Mouse (Mus musculus) mesoderm, embryonic 11.5 days (tissue): ENCODE measurements around the gene Pdgfa.

Experiments used
- DNase-seq: peaks from one replicate; pipeline ENCODE4 v3.0.0-alpha.2; 2012; ENCODE audit warnings: low read depth, low spot score

The Pdgfa gene

DNA sequence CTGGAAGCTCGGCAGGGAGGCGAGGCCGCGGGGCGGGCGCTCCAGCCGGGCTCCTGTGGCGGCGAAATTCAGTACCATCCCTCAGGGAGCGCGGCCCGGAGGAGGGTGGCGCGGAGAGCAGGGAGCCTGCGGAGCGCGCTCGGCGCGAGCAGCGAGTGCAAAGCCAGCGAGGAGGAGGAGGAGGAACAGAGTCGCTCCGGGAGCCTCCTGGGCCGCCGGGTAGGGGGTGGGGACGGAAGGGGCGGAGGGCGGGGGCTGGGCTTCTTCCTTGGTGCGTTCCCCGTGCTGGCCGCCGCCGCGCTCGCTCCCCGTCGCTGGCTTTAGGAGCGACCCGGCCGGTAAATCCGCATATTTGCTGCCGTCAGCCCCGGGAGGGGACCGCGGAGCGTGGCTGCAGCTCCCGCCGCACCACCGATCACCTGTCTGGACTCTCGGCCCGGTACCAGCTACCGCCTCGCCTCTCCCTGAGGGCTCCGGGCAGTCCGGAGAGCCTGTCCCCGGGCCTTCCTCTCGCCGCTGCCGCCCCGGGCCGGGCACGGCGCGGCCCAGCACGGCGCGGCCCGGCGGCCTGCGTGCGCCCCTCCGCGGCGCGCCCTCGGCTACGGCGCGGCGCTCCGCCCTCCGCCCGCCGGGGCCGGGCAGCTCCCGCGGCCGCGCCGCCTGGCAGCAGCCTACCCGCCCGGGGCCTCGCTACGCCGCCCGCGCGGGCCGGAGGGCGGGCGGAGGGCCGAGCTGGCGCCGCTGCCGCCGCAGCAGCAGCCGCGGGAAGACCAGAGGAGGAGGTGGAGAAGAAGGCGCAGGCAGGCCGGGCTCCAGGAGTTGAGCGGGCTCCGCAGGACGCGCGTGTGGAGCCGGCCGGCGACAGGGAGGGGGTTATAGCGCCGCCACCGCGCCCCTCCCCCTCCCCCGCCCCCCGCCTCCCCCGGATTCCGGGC, 2.1 kb downstream of the Pdgfa start:
- peak; percentile 70 for DNase-seq

DNA sequence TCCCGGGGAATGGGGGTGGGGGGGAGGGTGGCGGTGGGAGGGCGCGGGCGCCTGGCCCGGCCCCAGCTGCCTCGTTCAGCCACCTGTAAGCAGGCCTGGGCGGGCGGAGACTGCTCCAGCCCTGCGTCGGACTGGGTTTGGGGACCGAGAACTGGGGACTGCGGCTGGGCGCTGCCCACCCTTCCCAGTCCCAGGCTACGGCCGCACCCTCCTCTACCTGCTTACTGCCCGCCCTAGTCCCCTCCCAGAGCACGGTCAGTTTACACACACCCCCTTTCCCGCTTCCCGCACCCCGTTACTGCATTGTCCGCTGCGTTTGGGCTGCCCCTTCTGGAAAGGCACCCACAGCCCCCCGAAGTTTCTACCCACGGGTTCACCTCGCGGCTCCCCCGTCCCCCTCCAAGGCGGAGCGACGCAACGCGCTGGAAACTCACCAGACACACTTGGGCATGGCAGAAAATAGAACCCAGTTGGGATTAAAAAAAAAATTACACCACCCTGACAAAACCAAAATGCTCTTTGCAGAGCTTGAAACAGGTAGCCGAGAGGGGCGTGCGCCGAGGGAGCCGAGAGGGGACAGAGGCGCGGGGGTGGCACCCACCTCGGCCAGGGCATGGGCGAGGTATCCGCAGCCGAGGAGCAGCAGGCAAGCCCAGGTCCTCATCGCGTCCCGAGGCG, 2.9 kb downstream of the Pdgfa start:
- DNase-seq = no peak

DNA sequence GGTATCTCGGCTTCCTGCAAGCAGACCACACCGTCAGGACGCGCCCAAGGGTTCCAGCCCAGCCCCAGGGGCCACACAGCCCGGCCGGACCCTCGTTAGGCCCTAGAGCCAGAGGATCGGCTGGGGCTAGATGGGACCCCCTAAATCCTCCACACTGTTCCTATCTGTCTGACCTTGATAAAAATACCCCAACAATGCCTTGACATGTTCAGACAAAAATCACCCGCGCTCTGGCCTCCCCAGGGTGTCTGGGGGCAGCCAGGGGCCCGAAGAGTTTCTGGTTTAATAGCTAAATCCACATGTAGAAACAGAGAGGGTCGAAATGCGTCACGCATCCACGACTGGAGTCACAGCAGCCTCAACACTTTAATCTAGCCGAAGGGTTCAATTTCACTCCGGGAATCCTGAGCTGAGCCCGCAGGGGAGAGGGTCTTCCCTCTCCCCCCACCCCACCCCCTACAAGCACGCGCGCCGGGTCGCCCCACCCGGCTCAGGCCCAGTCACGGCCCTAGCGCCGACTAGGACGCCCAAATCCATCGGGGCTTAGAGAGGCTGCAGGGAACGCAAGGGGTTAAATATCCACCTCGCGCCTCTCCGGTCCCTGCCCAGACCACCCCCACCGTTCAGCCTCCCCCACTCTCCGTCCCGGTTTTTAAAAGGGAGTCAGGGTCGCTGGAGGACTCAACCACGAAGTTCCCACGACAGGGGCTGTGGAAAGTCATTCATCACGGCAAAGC, 3.6 kb downstream of the Pdgfa start:
- DNase-seq = peak; percentile 39

DNA sequence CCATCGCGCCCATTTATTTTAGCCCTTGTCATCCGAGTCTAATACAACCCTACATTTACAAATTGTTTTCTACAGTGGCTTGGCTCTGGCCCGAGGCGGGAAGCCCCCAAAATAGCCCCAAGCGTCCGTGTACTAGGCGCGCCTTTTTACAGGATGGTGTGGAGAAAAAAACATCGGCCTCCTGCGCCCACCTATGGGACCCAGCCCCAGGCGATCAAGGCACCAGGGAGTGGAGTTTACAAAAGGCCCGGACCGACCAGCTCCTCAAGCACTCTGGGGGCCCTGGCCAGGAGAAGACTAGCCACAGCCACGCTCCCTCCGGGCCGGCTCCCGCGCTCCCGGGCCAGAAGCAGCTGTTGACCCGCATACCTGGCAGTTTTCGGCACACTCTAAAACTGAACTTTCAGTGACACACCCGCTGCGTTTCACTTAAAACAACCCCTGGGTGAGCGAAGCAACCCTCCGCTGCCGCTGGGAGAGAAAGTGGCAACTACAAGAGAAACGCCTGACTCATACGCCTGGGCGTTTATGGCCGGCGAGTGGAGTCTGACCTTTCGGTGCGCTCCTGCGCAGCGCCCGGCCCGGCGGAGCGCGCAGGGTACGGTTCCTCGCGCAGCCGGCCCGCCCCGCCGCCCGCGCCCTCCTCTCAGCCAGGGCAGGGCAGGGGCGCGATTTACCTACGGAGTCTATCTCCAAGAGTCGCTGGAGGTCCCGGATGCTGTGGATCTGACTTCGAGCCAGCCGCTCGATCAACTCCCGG, 4.4 kb downstream of the Pdgfa start:
- peak; percentile 25 for DNase-seq

- DNase-seq = no peak
These were observed 5.4 kb downstream of the Pdgfa start for GRCm38 (mm10) chr5:138991734-138992133.

- no peak for DNase-seq
These were observed 6.3 kb downstream of the Pdgfa start for GRCm38 (mm10) chr5:138990659-138991380.

- DNase-seq = no peak
These were observed 7.6 kb downstream of the Pdgfa start for GRCm38 (mm10) chr5:138989567-138989966.

DNA sequence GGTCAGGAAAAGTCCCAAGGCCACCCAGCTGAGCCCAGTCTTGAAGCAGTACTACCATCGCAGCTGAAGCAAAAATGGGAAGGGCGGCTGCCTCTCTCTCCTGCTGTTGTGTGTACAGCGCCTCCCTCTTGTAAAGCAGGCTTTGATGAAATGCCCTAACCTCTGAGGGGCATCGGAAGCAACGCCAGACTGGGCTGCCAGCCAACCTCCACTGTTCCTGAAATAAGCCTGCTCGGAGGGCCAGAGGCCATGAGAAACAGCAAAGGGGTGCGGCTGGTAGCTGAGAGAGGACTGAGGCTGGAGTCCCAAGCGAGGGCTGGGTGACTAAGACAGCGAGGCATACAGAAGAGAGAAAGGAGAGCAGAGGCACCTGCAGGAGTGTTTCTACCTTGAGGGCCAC, 8.4 kb downstream of the Pdgfa start:
- no peak for DNase-seq

DNA sequence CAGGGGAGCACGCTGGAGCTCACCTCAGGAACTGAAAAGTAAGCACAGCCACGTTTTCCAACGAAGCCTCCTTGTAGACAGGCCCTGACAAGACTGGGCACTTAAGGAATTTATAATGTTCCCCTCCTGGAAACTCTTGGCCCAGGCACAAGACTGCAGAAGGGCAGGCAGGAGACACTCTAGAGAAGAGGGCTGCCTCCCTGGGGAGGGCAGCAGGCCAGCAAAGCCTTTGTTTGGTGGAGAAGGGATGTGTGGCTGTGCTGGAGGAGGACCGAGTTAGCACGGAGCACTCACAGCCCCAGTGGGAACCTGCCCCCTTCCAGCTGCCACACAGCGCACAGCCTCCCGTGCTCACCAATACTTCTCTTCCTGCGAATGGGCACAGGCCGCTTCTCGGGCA, 9.2 kb downstream of the Pdgfa start:
- DNase-seq = no peak

GRCm38 (mm10) chr5:138981921-138982320, 15.2 kb downstream of the Pdgfa start:
- no peak for DNase-seq

- DNase-seq = no peak
These were observed 16.6 kb downstream of the Pdgfa start for GRCm38 (mm10) chr5:138980608-138981007.

GRCm38 (mm10) chr5:138979840-138980239, 17.3 kb downstream of the Pdgfa start:
- no peak for DNase-seq

- no peak for DNase-seq
These were observed 19.4 kb downstream of the Pdgfa start for GRCm38 (mm10) chr5:138977759-138978158.

DNA sequence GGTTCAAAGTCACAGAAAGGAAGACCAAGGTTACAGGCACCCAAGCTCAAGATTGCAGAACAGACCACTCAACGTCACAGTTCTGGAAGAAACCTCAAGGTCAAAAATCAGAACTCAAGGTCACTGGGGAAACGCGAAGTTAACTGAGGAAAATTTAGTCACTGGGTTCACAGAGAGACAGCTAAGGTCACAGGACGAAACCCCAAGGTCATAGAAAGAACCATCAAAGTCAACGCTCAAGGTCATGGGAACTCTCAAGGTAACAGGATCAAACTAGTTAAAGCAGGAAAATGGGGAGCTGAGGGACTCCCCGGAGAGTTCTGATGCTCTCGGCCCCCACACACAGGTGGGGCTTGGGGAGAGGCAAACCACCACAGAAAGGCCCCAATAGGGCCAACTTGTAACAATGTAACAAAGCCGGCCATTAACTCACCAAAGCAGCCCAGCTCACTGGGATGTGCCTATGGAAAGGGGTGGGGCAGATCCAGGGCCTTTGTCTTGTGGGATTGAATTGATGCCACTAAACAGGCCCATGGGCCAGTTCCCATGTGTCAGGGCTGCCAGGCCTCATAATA, 22.2 kb downstream of the Pdgfa start:
- DNase-seq = no peak

GRCm38 (mm10) chr5:138973480-138973879, 23.7 kb downstream of the Pdgfa start:
- DNase-seq = no peak

DNA sequence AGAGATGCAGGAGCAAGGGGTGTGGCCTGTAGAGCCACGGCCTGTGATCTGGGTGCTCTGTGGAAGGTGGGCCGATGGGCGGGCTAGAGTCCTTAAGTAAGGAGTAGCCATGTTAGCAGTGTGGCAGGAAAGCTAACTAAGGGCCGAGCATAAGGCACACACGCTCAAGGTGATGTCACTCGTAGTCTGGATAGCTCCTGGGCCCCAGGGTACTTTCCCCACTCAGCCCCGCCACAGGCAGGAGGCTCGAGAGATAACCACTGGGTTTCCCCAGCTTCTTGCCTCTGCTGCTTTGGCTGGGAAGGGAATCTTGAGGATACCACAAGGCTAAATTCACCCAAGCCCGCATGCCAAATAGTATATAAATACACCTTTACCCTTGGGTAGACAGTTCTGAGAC, 25.8 kb downstream of the Pdgfa start:
- DNase-seq = no peak

GRCm38 (mm10) chr5:138970056-138970490, 27.1 kb downstream of the Pdgfa start:
- no peak for DNase-seq

GRCm38 (mm10) chr5:138966033-138966724, 31.0 kb downstream of the Pdgfa start:
- DNase-seq = no peak

DNA sequence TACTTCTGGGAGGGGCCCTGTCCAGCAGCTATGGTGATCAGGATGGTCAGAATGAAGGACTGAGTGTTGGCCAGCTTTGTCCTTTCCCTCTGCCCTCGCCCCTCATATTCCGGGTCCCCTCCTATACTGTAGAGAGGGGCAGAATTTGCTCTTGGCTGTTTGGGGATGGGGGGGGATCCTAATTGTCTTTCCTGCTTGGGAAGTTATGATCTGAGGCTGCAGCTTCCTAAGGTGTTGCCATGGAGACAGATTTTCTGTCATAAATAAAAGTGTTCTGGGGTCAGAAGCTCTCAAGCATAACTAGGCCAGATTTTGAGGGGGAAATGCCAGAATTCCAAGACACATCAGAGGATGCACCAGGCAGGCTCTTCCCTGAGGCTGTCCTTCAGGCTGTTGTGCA, 31.6 kb downstream of the Pdgfa start:
- DNase-seq = no peak

DNA sequence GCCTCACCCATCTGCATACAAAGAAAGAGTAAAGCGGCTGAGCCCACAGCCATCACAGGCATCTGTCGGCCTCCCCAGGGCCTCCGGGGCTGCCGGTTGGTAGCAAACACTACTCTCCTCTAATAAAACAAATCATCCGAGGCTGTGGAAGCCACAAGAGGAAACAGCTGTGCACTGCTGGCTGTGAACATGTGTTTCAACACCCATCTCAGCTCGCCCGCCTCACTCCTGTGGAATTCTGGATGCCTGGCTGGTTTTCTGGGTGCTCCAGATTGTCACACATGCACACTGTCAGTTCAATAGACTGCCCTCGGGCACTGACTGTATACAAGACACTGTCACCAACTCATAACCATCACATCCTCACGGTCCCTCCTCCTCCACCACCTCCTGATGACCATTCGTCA, 40.7 kb downstream of the Pdgfa start:
- DNase-seq = peak; percentile 41
